Mouse (Mus musculus) spleen, postnatal 10 days (tissue): Measurements from ENCODE around the gene Gpat2.

Source experiments
- DNase-seq, 2 experiments: peaks; one replicate each; pipeline ENCODE4 v3.0.0; 2021 to 2022; ENCODE audit warnings: low spot score in 2 of 2

The Gpat2 gene

DNA sequence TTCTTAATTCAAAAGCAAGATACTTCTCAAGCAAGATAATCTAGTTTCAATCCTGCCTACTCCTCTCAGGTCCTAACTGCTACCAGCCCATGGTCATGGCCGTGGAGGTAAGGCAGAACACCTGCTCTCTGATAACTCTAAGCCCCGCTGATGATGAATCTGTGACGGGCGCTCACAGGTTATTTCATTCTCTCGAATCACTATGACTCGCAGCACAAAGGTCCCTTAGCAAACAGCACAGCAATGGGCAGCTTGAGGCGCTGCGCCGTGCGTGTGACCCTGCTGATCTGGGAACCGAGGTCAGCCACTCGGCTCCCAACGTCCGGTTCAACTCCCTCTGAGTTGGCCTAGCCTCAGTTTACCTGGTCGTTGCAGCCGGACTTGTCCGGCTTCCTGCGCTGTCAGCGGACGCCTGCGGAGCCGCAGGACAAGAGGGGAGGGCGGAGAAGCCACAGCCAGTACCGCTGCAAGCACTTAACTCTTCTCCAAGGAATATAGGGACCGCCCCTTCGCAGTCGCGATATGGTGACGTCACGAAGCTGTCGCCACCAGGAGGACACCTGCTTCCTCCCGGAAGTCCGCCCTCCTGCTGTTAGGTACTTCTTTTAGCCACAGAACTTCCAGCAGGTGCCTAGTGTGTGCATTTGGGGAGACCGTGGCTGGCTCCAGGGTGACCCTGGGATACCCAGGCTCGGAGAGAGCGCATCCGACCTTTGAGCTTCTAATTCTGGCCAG, 19.2 kb downstream of the Gpat2 start, which contains the start of gene Fahd2a:
Gene Fahd2a (minus strand): TSS at position 511 of the 735 bp plus-strand sequence.
- peak; percentile 79 to 91 for DNase-seq

DNA sequence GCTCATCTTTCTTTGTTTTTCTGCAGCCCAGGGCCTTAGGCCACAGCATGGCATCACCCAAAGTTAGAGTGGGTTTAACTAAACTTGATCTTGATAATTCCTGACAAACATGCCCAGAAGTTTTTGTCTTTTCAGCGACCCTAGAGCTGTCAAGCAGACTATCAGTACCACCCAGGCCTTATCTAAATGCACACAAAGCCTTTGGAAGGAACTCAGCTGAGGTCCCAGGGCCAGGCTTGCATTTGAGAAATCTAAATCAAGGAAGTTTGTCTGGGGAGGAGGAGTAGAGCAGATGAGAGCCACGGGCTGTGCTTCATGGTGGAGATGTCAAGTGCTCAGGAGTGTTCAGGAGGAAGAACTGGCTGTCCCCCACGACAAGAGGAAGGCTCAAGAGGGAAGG, 21.8 kb downstream of the Gpat2 start:
- DNase-seq: no peak

DNA sequence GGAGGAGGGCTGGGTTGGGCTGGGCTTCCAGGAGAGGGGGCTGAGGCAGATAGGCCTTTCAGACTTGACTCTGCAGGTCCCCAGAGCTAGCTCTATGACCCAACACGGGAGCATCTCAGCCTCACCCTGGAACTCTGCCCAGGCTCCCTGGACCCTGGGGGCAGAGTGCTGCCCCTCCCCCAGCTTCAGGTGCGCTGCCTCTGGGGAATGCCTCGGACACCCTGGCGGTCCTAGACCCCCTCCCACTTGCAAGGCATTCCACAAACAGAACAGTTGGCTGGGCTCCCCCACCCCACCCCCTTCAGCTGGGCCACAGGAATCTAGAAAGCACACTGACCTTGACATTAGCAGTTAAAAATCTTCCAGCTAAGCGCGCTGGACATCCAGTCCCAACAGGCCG, 24.7 kb downstream of the Gpat2 start:
- DNase-seq: no peak

DNA sequence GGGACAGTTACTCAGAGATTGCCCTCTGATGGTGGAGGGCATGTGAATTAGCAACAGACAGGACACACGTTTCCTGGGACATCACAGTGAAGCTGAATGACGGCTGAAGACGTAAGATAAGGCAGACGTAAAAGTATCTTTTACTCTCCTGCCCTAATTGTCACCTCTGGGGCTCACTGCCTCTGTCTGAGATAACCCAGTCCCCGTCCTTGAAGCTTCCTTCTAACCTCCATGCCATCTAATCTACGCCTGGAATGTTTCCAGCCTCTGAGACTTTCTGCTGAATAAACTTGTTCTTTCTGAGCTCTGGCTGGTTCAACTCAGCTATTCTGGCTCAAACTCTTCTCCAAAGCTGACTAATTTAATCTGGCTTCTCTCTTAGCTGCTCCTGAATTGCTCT, 26.7 kb downstream of the Gpat2 start:
- no peak for DNase-seq

DNA sequence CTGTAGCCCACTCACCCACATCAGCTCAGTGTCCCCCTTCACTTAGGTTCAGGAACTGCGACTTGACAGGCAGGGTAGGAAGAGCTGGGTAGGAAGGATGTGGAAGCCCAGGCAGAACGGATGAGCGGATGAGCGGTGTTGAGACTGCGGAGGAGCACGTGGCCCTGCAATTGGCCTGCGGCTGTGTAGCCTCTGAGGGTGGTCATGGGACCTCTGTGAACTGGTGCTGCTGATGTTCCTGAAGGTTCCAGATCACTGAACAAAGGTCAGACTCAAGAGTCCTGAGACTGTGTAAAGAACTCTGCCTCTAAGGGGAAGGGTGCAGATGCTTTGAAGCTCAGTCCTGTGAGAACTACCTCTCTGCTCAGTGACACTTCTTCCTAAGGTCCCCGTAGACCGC, 28.1 kb downstream of the Gpat2 start:
- no peak for DNase-seq

DNA sequence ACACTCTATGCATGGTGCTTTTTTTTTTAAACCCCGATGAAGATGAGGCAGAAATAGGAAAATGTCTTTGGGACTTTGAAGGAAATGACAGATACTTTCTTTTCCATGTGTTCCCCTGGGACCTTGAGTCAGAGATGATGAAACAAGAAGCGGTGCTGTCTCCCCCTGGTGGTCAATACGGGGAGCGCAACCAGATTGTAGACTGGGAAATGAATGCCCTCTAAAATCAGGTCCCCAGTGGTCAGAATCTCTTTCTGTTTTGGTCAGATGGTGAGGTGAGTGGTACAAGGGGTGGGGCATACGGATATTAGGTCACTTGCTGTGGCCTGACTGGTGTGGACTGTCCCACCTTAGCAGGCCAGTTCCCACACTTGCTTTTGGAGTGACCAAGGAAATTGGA, 28.8 kb downstream of the Gpat2 start:
- peak; percentile 66 to 78 for DNase-seq

DNA sequence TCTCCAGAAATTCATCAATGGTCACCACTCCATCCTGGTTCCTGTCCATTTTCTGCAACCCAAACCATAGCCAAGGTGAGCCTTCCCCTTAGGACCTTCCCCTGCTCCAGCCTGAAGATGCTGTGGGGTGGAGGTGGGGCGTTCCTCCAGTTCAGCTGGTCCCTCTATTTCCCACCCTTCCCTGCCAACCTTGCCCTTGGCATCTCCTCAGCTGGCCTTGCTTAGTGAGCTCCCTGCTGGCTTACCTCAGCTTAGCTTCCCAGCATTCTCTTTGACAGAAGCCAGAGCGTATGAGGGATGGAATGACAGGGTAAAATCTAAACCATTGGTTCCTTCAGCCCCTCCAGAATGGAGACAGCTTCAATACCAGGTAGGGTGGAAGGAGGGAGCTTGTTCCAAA, 34.3 kb downstream of the Gpat2 start:
- no peak for DNase-seq

DNA sequence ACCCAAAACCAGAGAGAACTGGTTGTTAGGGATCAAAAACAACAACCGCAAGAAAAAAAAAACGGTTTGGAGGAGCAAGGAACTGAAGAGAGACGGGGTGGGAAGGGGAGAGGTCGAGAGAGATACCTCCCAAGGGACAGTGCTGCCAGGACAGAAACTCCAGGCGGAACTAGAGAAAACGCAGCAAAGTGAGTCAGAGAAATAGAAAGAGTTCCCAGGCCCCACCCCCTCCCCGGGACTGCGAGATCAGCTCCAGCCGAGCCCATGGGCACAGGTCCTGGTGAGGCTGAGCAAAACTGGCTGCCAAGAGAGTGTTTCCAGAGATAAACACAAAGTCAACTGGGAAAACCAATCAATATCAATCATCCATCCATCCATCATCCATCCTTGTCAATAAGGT, 36.4 kb downstream of the Gpat2 start:
- no peak for DNase-seq

DNA sequence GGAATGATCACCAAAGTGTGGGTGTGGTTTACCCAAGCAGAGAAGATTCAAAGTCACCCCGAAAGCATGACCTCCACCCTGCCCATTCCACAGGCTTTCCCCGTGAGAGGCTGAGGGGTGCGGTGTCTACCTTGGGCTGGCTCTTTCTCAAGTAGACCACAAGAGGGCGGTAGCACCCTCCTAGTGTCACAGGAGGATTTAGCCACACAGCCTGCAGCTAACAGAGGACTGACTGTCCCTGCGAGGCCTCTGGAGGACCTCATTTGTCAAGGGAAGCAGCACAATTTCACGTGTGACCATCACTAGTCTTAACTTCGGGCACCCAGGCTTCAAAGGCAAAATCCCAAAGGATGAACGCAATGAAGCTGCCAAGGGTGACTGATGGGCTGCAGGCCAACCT, 37.3 kb downstream of the Gpat2 start:
- peak in 1 of 2 experiments; percentile 60 for DNase-seq

DNA sequence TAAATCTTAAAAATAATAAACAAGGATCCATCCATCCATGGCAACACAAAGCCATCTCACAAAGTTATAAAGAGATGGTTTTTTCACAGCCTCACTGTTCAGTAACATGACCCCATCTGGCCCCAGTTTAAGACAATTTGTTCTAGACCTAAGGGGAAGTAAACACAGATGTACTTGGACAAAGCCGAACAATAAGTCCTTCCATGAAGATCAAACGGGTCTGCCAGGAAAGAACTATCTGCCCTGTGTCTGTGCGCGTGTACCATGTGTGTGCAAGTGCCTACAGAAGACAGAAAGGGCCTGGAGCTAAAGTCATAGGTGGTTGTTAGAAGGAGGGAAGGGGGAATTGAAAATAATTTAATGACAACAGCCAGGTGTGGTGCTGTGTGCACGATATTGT, 45.2 kb downstream of the Gpat2 start:
- no peak for DNase-seq

DNA sequence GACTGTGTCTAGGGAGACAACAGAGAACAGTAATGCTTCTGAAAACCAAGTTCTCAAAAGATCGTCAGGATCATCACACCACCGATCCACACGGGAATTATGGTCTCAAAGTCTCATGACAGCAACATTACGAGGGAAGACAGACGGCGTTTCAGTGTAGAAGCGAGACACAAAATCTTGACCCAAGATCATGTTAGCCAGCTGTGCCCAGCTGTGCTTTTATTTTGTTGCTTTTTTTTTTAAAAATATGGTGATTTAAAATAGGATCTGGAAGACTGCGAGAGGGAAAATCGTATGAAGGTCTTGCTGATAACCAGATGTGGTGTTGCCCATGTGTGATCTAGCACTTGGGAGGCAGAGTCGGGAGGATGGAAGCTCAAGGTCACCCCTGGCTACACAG, 45.7 kb downstream of the Gpat2 start:
- DNase-seq: no peak

DNA sequence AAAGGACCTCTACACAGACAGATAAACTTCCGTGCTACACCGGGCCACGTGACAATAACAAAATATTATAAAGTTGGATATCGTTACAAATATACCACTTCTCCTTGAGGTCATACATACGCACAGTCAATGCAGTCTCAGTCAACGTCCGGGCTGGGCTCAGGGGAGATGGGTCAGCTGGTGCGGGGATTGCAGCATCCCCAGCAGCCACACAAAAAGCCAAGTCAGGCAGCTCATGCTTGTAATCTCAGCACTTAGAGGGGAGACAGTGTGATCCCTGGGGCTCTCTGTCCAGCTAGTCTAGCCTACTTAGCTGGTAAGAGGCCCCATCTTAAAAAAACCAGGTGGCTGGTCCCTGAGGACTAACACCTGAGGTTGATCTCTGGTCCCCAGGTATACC, 46.3 kb downstream of the Gpat2 start:
- no peak for DNase-seq

DNA sequence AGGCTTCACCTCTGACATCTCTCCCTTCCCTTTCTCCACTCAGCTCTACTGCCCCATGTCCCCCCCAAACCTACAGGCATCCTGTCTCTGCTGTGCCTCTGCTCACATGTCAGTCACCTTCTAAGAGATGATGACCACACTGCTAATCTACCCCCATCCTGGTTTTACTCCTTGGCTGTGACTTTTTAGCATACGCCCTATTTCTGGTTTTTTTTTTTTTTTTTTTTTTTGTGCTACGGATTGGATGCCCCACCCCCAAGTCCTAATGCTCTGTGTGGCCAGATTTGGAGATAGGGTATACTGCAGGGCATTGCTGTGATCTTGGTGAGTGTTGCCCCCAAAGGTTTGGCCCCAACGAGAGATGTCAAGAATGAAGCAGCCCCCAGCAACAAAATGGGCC, 47.3 kb downstream of the Gpat2 start:
- DNase-seq: no peak

DNA sequence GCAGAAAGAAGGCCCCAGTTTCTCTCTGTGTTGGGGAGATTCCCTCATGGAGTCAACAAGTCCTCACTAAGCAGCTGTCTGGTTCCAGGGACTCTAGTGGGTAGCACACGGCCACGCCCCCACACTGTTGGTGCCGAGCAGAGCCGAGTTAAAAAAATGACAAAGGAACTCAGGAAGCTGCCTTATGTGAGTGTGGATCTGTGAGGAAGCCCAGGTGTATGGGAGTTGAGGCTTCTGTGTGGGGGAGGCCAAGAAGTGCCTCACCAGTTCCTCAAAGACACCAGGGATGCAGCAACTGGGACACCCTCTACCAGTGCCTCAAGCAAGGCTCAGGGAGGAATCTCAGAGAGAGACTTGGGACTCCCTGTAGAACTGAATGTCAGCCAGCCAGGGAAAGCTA, 54.2 kb downstream of the Gpat2 start:
- DNase-seq: no peak

DNA sequence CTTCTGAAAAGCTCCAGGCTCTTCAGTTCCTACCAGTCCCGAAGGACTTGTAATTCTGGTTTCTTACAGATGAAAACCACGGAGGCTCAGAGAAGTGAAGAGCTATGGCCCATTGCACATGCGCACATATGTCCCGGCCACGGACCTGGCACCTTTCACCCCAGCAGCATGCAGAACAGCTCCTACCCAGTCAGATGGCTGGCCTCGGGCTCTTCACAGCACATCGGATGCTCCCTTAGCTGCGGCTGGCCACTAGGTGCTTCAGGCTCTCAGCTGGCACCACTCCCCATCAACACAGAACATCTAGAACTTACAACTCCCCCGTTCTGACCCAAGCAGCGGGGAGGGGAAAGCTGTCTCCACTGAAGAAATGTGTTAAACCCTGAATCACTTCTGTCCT, 54.8 kb downstream of the Gpat2 start:
- no peak for DNase-seq

DNA sequence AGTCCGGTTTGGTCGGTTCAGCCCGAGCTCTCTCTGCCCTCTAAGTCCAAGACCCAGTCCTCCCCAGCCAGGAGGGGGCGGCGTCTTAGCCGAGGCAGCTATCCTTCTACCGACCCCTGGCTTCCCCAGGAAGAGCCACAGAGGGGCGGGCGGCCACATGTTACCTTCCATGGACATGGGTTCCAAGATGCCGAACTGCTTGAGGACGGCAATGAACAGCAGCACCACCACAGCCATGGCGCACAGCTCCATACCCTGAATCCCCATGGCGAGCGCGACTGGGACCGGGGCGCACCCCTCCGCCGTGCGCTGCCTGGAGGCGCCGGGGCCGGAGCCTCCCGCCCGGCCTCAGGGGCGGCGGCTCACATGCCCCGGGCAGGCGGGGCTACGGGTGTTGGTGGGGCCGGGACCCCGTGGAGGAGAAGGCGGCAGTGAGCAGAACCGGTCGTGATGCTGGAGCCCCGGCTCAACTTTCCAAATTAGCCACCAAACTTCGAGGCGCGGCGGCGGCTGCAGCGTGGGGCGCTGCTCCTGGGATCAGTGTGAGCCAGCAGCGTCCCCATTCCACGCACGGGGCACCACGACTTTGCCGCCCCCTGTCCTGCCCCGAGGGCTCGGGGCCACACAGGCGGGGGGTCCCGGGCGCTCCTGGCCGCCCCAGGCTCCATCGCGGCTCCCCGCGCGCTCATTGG, 57.0 kb downstream of the Gpat2 start:
- DNase-seq: no peak

DNA sequence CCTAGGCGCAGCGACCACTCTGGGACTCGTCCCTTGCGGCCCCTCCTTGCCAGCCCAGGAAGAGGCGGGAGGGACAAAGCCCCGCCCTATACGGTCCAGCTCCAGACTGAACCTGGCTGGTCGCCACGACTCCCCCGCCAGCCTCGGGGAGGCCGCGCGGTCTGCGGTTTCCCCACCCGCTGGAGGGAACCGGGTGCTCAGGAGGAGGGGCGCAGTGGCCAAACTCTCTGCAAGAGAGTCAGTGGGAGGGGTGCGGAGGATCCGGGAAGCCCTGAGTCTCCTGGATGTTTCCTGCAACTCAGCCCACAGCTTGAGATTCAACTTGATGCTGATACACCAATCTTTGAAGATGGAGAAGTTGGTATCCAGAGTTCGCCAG, 57.5 kb downstream of the Gpat2 start:
- DNase-seq: no peak

DNA sequence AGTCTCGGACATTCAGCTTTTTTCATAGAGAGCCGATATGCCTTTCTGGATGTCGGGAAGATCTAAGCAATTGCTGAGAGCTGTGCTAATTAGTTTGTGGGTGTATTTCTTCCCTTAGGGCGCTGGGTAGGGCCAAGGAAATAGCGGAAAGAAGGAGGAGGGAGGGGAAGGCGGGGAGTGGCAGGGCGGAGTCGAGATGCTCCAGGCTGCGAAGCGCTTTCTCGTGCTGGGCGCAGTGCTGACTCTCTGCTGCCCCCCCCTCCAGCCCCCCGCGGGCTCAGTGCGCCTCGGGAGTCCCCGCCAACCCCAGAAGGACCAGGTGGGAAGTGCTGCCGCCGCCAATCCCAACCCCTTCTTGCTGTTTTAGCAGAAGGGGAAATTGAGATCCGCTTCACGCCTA, 58.0 kb downstream of the Gpat2 start:
- no peak for DNase-seq

DNA sequence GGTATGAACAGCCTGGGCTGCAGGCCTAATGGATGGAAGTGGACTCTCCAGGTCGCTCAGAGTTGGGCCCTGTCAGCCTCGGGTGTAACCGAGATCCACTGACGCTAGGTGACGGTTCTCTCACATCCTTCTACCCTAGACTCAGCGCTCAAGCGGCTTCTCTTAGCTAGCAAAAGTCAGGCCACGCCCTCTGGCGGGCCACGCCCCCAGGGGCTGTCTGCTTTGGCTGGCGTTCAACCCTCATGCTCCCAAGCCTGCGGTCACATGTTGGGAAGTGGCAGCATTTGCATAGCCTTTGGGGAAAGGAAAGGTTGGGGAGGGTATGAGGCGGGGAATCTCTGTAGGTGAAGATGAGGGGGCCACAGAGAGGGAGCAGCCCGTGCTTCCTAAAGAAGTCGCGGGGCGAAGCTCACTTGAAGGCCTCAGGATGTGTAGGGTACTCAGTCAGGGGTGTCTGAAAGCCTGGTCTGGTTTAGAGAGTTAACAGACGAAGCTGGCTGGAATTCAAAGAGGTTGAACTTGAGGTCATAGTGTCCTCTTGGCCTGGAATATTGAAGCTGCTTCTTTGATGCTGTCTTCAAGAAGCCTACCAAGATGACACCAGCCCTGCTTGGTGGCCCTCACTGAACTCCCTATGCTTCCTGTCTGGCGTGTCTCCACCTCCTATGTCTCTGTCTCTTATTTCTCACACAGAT, 59.6 kb downstream of the Gpat2 start:
- DNase-seq: peak in 1 of 2 experiments; percentile 52
